Mouse (Mus musculus) spleen, adult 10 weeks (tissue): Measurements from ENCODE around the gene Fndc3a. TPM values are rescaled to one million over a fixed set of nuclear protein-coding genes. Genes with fewer than 3 reads are reported as not detected.

Experiments used
- polyA plus RNA-seq: library from polyadenylated mRNA; stranded (reverse); fragments of 350-450 nt; fragmentation: Illumina TruSeq; extraction: RNeasy Lipid Tissue Mini Kit (QIAGEN cat#74804); gene quantifications from one replicate; pipeline ENCODE4 v1.2.3, GENCODE M21; 2015; ENCODE audit warnings: low replicate concordance; ENCODE audit not compliant: insufficient read depth

Gene Fndc3a
- polyA plus RNA-seq, result 60.3 TPM

DNA sequence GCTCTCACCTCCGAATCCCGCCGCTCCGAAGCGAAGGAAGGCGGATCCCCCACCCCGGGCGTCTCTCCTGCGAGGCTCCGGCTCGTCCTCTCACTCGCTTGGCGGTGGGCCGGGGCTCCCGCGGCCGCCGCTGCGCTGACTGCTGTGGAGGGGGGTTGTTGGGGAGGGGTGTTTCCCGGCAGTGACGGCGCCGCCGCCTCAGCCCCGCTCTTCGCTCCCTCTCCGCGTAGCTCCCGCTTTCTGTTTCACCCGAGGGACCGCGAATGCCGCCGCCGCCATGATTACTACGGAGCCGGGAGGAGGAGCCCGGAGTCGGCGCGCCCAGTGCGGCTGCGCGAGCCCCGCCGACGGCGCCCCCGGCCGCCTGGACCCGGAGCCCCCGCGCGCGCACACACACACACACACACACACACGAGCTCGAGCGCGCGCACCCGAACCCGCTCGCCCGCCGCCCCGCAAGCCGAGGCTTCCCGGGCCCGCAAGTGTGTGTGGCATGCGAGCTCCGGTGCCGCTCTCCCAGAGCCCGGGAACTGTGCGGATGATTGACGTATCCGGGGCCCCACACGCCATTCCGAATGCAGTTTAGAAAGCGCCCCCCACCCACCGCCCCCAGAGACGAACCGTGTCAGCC lies at the start of gene Fndc3a:
Fndc3a (minus strand) TSS at position 294 of the 631 bp plus-strand sequence.

DNA sequence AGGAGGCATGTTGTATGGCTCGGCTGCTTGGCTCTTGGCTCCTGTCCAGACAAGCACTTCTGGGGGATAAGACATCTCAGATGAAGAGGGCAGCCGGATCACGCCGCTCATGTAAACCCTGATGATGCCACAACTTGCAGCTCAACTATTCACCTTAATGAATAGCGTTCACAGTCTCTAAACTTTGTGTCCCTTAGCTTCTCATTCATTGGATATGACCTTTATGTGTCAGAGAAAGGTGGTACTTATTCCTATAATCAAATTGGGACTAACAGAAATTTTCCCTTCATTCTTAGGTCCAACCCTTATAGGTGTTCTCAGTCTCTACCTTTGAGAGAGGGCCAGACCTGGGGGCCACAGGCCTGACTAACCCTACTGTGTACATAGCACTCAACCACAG lies 218.1 kb downstream of the Fndc3a start, which contains the start of gene Gm9195:
Gm9195 (minus strand) TSS at position 101 of the 400 bp plus-strand sequence.

Other genes starting within 250 kb of the Fndc3a start
- gene Gm9195, start 218.2 kb downstream of the Fndc3a start, polyA plus RNA-seq, result not detected